Mouse (Mus musculus): ENCODE results near the gene Wasf2. TPM values are rescaled to one million over a fixed set of nuclear protein-coding genes. Genes with fewer than 3 reads are reported as not detected.

Gene Wasf2
- polyA plus RNA-seq, 1 experiment from 2014 or later, result 22.2 TPM

DNA sequence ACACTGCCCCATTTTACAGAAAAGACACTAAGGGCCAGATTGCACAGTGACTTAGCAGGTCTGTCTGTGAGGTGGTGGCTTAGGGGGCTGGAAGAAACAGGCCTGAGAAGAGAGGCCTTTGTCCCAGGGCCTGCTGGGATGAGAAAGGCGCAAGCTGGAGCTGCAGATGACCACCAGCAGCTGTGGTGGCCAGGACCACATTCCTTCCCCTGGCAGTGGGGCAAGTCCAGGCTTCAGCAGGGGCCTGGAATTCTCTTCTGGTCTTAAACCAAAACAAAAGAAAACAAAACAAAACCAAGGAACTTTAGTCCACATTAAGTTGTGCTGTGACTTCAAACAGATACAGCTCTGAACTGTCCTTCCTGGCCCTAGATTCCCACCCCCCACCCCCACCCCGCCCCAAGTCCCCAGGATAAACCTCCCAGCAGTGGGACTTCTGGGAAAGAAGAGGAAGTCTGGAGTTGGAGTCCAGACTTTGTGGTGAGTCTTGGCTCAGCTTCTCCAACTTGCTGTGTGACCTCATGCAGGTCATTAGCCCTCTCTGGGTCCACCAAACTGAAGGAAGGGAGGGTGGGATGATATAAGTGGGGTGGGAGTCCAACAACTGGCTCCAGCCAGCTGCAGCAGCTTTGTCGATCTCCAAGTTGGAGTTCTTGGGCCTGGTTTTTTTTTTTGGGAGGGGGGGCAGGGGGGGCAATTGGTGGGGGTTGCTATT is 13.4 kb upstream of the Wasf2 start:
- Histone ChIP-seq H3K27me3 (replicated peaks) (no peaks in the 10 kb centered on the region), H3K27ac (replicated peaks) (peak overlapping the region; percentile 87), H3K4me3 (replicated peaks) (no peak overlapping the region), H3K36me3 (no peaks in the 10 kb centered on the region), H3K4me2 (peak overlapping the region; percentile 25; the same call in 1 of the 2 replicates), H3K9ac (replicated peaks) (no peak overlapping the region), H3K9me3 (replicated peaks) (no peaks in the 10 kb centered on the region), H3K4me1 (peaks cover 26% of the 10 kb centered on the region)
- WGBS, result 70% methylated on average over 3 of the region's 3 CpGs
- ATAC-seq (ENCODE audit: low FRiP score), result no peak

DNA sequence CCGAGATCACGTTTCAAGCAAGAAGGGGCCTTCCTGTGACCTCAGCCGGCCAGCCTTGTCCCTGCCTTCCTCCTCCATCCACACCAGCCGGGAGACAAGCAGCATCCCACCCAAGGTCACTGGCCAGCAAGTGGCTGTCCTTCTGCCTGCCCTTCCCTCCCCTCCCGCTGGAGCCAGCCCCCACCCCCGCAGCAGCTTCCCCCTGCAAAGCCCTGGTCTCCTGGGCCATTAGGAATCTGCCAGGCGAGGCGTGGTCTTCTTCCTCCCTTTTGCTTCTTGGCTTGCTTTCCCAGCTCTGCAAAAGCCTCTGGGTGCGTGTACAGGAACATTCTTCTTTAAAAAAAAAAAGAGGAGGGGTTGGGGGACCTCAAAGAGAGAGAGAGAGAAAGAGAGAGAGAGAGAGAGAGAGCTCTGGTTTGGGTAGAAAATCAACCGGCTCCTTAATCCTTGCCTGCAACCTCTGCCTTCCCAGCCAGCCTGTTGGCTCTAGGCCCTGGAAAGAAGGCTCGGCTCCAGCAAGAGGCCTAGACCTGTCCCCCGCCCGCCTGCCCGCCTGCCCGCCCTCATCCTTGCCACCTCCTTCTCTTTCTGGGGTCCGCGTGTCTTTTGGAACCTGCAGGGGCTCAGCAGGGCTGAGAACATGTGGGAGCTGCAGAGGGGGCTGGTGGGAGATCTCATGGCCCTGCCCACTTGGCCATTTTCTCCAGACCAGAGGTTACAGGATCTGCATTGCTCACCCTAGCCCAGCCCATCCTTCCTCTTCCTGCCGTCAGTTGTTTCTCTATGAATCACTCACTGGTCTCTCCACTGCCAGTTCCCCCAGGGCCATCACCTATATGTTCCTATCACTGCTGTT is 12.5 kb upstream of the Wasf2 start:
- Histone ChIP-seq H3K36me3 (no peaks in the 10 kb centered on the region), H3K4me3 (replicated peaks) (no peak overlapping the region), H3K4me2 (peak overlapping the region; percentile 25; the same call in 1 of the 2 replicates), H3K27ac (replicated peaks) (peak overlapping the region; percentile 87), H3K9me3 (replicated peaks) (no peaks in the 10 kb centered on the region), H3K4me1 (peaks cover 26% of the 10 kb centered on the region), H3K27me3 (replicated peaks) (no peaks in the 10 kb centered on the region), H3K9ac (replicated peaks) (no peak overlapping the region)
- peak; percentile 45 for ATAC-seq (ENCODE audit: low FRiP score)
- 27% methylated on average over 18 of the region's 18 CpGs for WGBS

DNA sequence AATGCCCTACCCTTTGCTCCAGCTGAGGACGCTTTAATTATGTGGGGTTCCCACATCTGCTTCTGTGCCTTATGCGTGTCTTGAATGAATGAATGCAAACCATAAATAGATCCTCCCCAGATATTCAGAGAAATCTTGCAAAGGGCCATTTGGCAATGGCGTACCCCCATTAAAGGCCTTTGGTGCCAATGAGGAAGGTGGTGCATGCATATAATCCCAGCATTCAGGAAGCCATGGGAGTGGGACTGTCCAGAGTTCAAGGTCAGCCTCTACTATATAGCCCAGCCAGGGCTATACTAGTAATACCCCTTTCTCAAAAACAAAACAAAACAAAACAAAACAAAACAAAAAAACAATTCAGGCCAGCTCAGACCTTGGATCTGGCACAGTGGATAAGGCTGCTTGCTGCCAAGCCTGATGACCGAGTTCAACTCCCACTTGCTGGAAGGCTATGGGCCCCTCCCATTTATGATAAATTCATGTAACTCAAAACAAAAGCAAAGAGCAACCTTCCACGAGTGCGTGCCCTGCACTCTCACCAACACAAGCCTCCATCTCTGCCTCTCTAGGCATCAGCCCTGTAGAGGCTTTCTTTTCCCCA is 11.4 kb upstream of the Wasf2 start:
- no peak for ATAC-seq (ENCODE audit: low FRiP score)
- 85% methylated on average over 6 of the region's 6 CpGs for WGBS

DNA sequence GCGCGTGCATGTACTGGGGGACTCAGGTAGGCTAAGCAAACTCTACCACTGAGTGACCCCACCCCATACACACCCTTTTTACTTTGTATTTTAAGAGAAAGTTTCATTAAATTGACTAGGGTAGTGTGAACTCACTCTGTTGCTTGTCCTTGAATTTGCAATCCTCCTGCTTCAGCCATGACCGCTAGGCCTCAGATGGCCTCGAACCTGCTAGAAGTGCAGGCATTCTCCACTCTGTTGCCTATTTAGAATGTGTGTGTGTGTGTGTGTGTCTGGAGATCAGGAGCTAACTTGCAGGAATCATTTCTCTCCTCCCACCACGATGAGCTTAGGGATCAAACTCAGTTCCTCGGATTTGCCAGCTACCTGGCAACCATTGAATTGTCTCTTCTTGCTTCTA is 10.7 kb upstream of the Wasf2 start:
- WGBS, result 87% methylated on average over 6 of the region's 6 CpGs
- ATAC-seq (ENCODE audit: low FRiP score), result no peak
- H3K9me3 ChIP-seq (replicated peaks), result no peaks in the 10 kb centered on the region
- no peaks in the 10 kb centered on the region for H3K27me3 ChIP-seq (replicated peaks)
- no peaks in the 10 kb centered on the region for H3K36me3 ChIP-seq
- no peak overlapping the region for H3K27ac ChIP-seq (replicated peaks)
- peaks cover 26% of the 10 kb centered on the region for H3K4me1 ChIP-seq
- no peak overlapping the region for H3K4me2 ChIP-seq
- no peak overlapping the region for H3K9ac ChIP-seq (replicated peaks)
- H3K4me3 ChIP-seq (replicated peaks), result no peak overlapping the region

More for the DNA sequence above, 11.4 kb upstream of the Wasf2 start:
- Histone ChIP-seq H3K4me3 (replicated peaks) (no peak overlapping the region), H3K4me2 (no peak overlapping the region), H3K9me3 (replicated peaks) (no peaks in the 10 kb centered on the region), H3K27me3 (replicated peaks) (no peaks in the 10 kb centered on the region), H3K27ac (replicated peaks) (peak overlapping the region; percentile 13; the same call in 1 of the 2 replicates), H3K9ac (replicated peaks) (no peak overlapping the region), H3K36me3 (no peaks in the 10 kb centered on the region), H3K4me1 (peaks cover 26% of the 10 kb centered on the region)

DNA sequence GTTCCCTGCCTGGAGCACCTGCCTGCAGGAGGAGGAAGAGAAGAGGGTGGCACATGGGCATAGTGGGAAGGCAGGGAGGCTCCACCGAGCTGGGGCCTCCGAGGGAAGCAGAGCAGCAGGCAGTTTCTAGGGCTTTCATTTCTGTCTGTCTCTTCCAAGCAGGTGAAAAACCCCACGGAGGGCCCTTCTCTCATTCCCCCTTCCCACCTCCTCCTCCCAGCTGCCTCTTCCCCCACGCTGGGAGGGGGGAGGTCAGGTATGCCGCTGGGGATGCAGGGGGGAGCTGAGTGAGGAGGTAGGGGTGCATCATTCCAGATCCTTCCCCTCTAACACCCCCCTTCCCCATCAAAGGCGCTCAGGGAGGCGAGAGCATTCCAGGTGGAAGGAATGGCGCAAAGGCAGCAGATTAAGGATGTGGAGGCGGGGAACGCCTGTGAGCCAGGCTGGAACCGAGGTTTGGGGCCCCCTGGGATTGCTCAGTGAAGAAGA is 9.4 kb upstream of the Wasf2 start:
- ATAC-seq (ENCODE audit: low FRiP score), result no peak
- Histone ChIP-seq H3K36me3 (no peaks in the 10 kb centered on the region), H3K4me1 (peaks cover 23% of the 10 kb centered on the region), H3K4me2 (peak overlapping the region; percentile 30), H3K27me3 (replicated peaks) (no peaks in the 10 kb centered on the region), H3K9me3 (replicated peaks) (no peaks in the 10 kb centered on the region), H3K9ac (replicated peaks) (no peak overlapping the region), H3K27ac (replicated peaks) (peak overlapping the region; percentile 63), H3K4me3 (replicated peaks) (no peak overlapping the region)
- 9% methylated on average over 10 of the region's 11 CpGs for WGBS

DNA sequence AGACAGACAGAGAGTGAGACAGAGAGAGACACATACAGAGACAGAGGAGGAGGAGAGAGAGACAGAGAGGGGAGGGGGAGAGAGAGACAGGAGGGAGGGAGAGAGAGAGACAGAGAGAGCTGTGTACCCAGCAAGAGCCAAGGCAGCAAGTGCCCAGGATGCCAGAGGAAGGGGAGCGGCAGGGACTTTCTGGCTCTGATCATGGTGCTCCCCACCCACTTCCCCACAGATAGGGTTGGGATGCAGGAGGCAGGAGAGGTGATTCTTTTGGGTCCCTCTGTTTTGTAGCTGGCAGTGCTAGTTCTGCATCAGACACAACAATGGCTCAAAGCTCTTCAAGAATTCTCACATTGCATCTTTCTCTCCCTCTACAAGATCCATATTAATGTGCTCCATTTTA is 8.9 kb upstream of the Wasf2 start:
- ATAC-seq (ENCODE audit: low FRiP score), result no peak
- WGBS, result 60% methylated on average over 1 of the region's 1 CpGs

DNA sequence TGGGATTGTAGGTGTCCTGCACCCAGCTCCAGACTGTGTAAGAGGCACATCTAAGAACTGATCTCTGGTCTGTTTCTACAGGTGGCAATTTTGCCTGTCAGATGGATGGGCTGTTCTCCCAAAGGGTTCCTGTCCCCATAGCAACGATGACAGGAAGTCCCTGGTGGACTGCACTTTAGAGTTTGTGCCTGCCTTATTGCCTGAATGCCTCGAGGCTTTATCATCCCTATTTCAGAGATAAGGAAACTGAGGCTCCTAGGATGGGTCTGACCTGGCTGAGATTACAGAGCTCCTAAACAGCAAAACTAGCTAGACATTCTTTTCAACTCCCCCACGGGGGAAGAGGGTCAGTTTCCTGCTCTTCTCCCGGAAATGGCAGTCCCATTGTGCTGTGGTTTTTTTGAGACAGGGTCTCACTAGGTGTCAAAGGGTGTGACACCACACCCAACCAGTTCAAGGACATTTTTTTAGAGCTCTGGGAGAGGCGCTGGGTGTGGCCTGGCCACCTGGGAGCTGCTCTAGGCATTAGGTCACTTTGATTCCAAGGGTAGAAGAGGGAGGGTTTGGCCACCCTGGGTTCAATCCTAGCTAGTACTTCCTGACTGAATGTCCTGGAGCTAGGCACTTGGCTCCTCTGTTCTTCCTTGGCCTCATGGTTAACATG is 8.2 kb upstream of the Wasf2 start:
- Histone ChIP-seq H3K4me3 (replicated peaks) (no peak overlapping the region), H3K9me3 (replicated peaks) (no peaks in the 10 kb centered on the region), H3K36me3 (no peaks in the 10 kb centered on the region), H3K27ac (replicated peaks) (no peak overlapping the region), H3K27me3 (replicated peaks) (no peaks in the 10 kb centered on the region), H3K9ac (replicated peaks) (no peak overlapping the region), H3K4me2 (no peak overlapping the region), H3K4me1 (peaks cover 20% of the 10 kb centered on the region)
- ATAC-seq (ENCODE audit: low FRiP score), result no peak
- 48% methylated on average over 5 of the region's 5 CpGs for WGBS

More for the DNA sequence above, 8.9 kb upstream of the Wasf2 start:
- Histone ChIP-seq H3K9me3 (replicated peaks) (no peaks in the 10 kb centered on the region), H3K27me3 (replicated peaks) (no peaks in the 10 kb centered on the region), H3K4me3 (replicated peaks) (no peak overlapping the region), H3K9ac (replicated peaks) (no peak overlapping the region), H3K36me3 (no peaks in the 10 kb centered on the region), H3K4me2 (no peak overlapping the region), H3K27ac (replicated peaks) (no peak overlapping the region), H3K4me1 (peaks cover 20% of the 10 kb centered on the region)

DNA sequence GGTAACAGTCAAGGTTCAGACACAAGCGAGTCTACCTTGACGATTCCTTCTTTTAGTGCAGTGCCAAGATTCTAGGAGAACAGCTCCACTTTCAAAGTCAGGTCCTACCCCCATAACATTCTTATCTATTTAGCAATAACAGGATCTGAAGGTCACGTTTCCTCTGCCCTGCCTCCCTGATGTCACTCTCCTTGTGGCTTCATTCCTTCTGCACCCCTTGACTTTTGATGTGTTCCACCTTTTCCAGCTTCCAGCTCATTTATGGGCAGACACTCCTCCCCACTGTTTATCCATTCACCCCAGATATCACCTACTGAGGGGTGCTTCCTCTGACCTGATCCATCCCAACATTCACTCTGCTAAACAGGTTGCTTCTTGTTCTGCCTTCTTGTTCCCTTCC is 3.2 kb upstream of the Wasf2 start:
- H3K36me3 ChIP-seq, result no peaks in the 10 kb centered on the region
- H3K4me3 ChIP-seq (replicated peaks), result no peak overlapping the region
- ATAC-seq (ENCODE audit: low FRiP score), result no peak
- no peak overlapping the region for H3K4me2 ChIP-seq
- H3K27ac ChIP-seq (replicated peaks), result no peak overlapping the region
- H3K9ac ChIP-seq (replicated peaks), result no peak overlapping the region
- no peaks in the 10 kb centered on the region for H3K9me3 ChIP-seq (replicated peaks)
- peaks cover 23% of the 10 kb centered on the region for H3K4me1 ChIP-seq
- H3K27me3 ChIP-seq (replicated peaks), result no peaks in the 10 kb centered on the region
- WGBS, result 76% methylated on average over 3 of the region's 3 CpGs

DNA sequence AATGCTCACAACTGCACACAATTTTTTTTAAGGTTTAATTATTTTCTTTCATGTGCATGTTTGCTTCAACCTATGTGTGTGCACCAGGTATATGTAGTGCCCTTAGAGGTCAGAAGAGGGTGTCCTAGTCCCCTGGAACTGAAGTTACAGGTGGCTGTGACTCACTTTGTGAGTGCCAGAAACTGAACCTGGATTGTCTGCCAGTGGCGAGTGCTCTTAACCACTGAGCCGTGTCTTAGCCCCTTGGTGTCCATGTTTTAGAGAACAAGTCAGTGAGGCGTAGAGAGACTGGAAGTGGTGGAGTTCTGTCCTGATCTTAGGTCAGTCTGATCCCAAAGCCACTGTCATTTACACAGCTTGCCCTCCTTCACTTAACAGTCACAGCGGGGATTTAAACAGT is 2.4 kb upstream of the Wasf2 start:
- no peak for ATAC-seq (ENCODE audit: low FRiP score)
- Histone ChIP-seq H3K9ac (replicated peaks) (no peak overlapping the region), H3K27me3 (replicated peaks) (no peaks in the 10 kb centered on the region), H3K27ac (replicated peaks) (no peak overlapping the region), H3K9me3 (replicated peaks) (no peaks in the 10 kb centered on the region), H3K4me2 (no peak overlapping the region), H3K4me3 (replicated peaks) (no peak overlapping the region), H3K36me3 (no peaks in the 10 kb centered on the region), H3K4me1 (peaks cover 28% of the 10 kb centered on the region)
- WGBS, result 89% methylated on average over 4 of the region's 4 CpGs

DNA sequence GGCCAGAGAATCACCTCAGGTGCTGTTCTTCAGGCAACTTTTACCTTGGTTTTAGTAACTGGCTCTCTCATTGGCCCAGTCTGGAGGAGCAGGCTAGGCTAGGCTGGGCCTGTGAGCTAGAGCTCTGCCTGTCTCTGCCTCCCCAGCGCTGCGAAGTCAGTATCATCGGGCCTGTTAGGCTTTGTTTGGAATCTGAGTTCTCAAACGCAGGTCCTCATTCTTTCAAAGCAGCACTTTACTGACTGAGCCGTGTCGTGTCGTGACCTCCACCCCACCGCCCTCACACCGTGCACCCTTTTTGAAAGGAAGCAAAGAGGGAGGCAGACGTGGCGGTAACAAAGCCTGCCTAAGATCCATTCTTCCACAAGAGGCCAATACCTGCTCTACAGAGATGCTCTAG is 914 bp upstream of the Wasf2 start:
- H3K27me3 ChIP-seq (replicated peaks), result no peaks in the 10 kb centered on the region
- H3K9ac ChIP-seq (replicated peaks), result peak overlapping the region; percentile 41; the same call in 1 of the 2 replicates
- peaks cover 28% of the 10 kb centered on the region for H3K4me1 ChIP-seq
- H3K4me2 ChIP-seq, result peak overlapping the region; percentile 77
- no peaks in the 10 kb centered on the region for H3K36me3 ChIP-seq
- peak overlapping the region; percentile 99 for H3K4me3 ChIP-seq (replicated peaks)
- H3K9me3 ChIP-seq (replicated peaks), result no peaks in the 10 kb centered on the region
- ATAC-seq (ENCODE audit: low FRiP score), result no peak
- peak overlapping the region; percentile 72 for H3K27ac ChIP-seq (replicated peaks)
- WGBS, result 28% methylated on average over 11 of the region's 11 CpGs
